Mouse (Mus musculus): ENCODE measurements around the gene Nova2. TPM values are rescaled to one million over a fixed set of nuclear protein-coding genes. Genes with fewer than 3 reads are reported as not detected.

Gene Nova2
- total RNA-seq (2021): 10 to 100 TPM; 82.7 to 85.4 TPM
- long read RNA-seq, experiment 1, full-length matches to known transcripts: 1 of 20 reads
- long read RNA-seq, experiment 1, partial matches to known transcripts: 0 of 20 reads
- long read RNA-seq, experiment 1, other reads (novel, unspliced or antisense): 19 of 20 reads
- long read RNA-seq, experiment 2, full-length matches to known transcripts: 2 of 23 reads
- long read RNA-seq, experiment 2, partial matches to known transcripts: 3 of 23 reads
- long read RNA-seq, experiment 2, other reads (novel, unspliced or antisense): 18 of 23 reads

- Histone ChIP-seq H3K27ac (peak within 1 kb of the TSS; percentile 99), H3K4me3 (peak within 1 kb of the TSS; percentile 82)
- peak; percentile 68 for TF ChIP-seq CTCF (conservative IDR thresholded peaks at IDR 0.05)
- peak; percentile 95 to 97 for DNase-seq (ENCODE audit: low spot score in 2 of 2)
These were observed at the start of gene Nova2 for GRCm38 (mm10) chr7:18925162-18925938. TSS of gene Nova2 (plus strand) at chr7:18925888.

- no peak overlapping the region; the same call in 1 of the 2 replicates for H3K27ac ChIP-seq
- no peak overlapping the region for H3K4me3 ChIP-seq
- no peak for TF ChIP-seq CTCF (conservative IDR thresholded peaks at IDR 0.05)
- DNase-seq (ENCODE audit: low spot score in 2 of 2): no peak
These were observed 47.0 kb upstream of the Nova2 start for GRCm38 (mm10) chr7:18878691-18879090.

GRCm38 (mm10) chr7:18883991-18884744 is 41.5 kb upstream of the Nova2 start:
- TF ChIP-seq CTCF (conservative IDR thresholded peaks at IDR 0.05): no peak
- H3K27ac ChIP-seq: peak overlapping the region; percentile 68; the same call in 1 of the 2 replicates
- peak overlapping the region; percentile 22 for H3K4me3 ChIP-seq
- DNase-seq (ENCODE audit: low spot score in 2 of 2): no peak

- Histone ChIP-seq H3K4me3 (peak overlapping the region; percentile 22), H3K27ac (peak overlapping the region; percentile 68; the same call in 1 of the 2 replicates)
- DNase-seq (ENCODE audit: low spot score in 2 of 2): no peak
- TF ChIP-seq CTCF (conservative IDR thresholded peaks at IDR 0.05): no peak
These were observed 40.8 kb upstream of the Nova2 start for GRCm38 (mm10) chr7:18884745-18885422.

- TF ChIP-seq CTCF (conservative IDR thresholded peaks at IDR 0.05): no peak
- H3K4me3 ChIP-seq: no peak overlapping the region
- no peak overlapping the region for H3K27ac ChIP-seq
- no peak for DNase-seq (ENCODE audit: low spot score in 2 of 2)
These were observed 38.7 kb upstream of the Nova2 start for GRCm38 (mm10) chr7:18886963-18887362.

- Histone ChIP-seq H3K4me3 (no peak overlapping the region), H3K27ac (no peak overlapping the region)
- DNase-seq (ENCODE audit: low spot score in 2 of 2): no peak
- no peak for TF ChIP-seq CTCF (conservative IDR thresholded peaks at IDR 0.05)
These were observed 34.8 kb upstream of the Nova2 start for GRCm38 (mm10) chr7:18890848-18891247.

- H3K4me3 ChIP-seq: peak overlapping the region; percentile 62
- H3K27ac ChIP-seq: peak overlapping the region; percentile 73; the same call in 1 of the 2 replicates
- peak; percentile 93 to 96 for DNase-seq (ENCODE audit: low spot score in 2 of 2)
- TF ChIP-seq CTCF (conservative IDR thresholded peaks at IDR 0.05): peak; percentile 98
These were observed 33.7 kb upstream of the Nova2 start for GRCm38 (mm10) chr7:18891872-18892599.

GRCm38 (mm10) chr7:18893009-18893408 is 32.7 kb upstream of the Nova2 start:
- Histone ChIP-seq H3K27ac (no peak overlapping the region), H3K4me3 (peak overlapping the region; percentile 62)
- DNase-seq (ENCODE audit: low spot score in 2 of 2): no peak
- TF ChIP-seq CTCF (conservative IDR thresholded peaks at IDR 0.05): no peak

GRCm38 (mm10) chr7:18893651-18894430 is 31.8 kb upstream of the Nova2 start:
- Histone ChIP-seq H3K4me3 (peak overlapping the region; percentile 53), H3K27ac (no peak overlapping the region)
- TF ChIP-seq CTCF (conservative IDR thresholded peaks at IDR 0.05): no peak
- peak; percentile 42 to 50 for DNase-seq (ENCODE audit: low spot score in 2 of 2)

- TF ChIP-seq CTCF (conservative IDR thresholded peaks at IDR 0.05): peak; percentile 92
- Histone ChIP-seq H3K27ac (no peak overlapping the region), H3K4me3 (peak overlapping the region; percentile 4; the same call in 1 of the 2 replicates)
- peak; percentile 42 to 58 for DNase-seq (ENCODE audit: low spot score in 2 of 2)
These were observed 29.2 kb upstream of the Nova2 start for GRCm38 (mm10) chr7:18896536-18896935.

GRCm38 (mm10) chr7:18900513-18900912 is 25.2 kb upstream of the Nova2 start:
- DNase-seq (ENCODE audit: low spot score in 2 of 2): no peak
- no peak for TF ChIP-seq CTCF (conservative IDR thresholded peaks at IDR 0.05)
- Histone ChIP-seq H3K27ac (no peak overlapping the region), H3K4me3 (no peak overlapping the region)

Measured in layer of hippocampus, adult 2 months (tissue).